Mouse (Mus musculus) myocyte (in vitro differentiated cells): ENCODE measurements around the gene Kcnk1.

Source experiments
- E2F4 ChIP-seq: IDR thresholded peaks from one replicate; pipeline ENCODE4 v1.6.1; 2011; ENCODE audit warnings: mild to moderate bottlenecking, control low read depth, moderate library complexity; ENCODE audit not compliant: insufficient read depth
- MAX ChIP-seq: IDR thresholded peaks from one replicate; pipeline ENCODE4 v1.6.1; 2011; ENCODE audit warnings: low read depth, mild to moderate bottlenecking, control low read depth
- MYOG ChIP-seq, 3 experiments: IDR thresholded peaks; one replicate each; pipeline ENCODE4 v1.6.1; 2011; ENCODE audit warnings: control low read depth in 2 of 3, low read depth in 2 of 3, mild to moderate bottlenecking in 2 of 3; ENCODE audit not compliant: insufficient read length in 2 of 3, control insufficient read depth in 1 of 3, insufficient read depth in 1 of 3
- POLR2A ChIP-seq: IDR thresholded peaks from one replicate; pipeline ENCODE4 v1.6.1; 2011; ENCODE audit warnings: low read depth, mild to moderate bottlenecking, control low read depth, moderate library complexity; ENCODE audit not compliant: insufficient read length
- POLR2AphosphoS2 ChIP-seq: IDR thresholded peaks from one replicate; pipeline ENCODE4 v1.6.1; 2011; ENCODE audit warnings: low read depth, control low read depth; ENCODE audit not compliant: insufficient read length
- SRF ChIP-seq: IDR thresholded peaks from one replicate; pipeline ENCODE4 v1.6.1; 2011; ENCODE audit warnings: low read depth; ENCODE audit not compliant: control insufficient read depth, insufficient read length
- TCF12 ChIP-seq: IDR thresholded peaks from one replicate; pipeline ENCODE4 v1.6.1; 2011; ENCODE audit warnings: mild to moderate bottlenecking, control low read depth; ENCODE audit not compliant: poor library complexity, insufficient read depth, severe bottlenecking
- TCF3 ChIP-seq: IDR thresholded peaks from one replicate; pipeline ENCODE4 v1.6.1; 2011; ENCODE audit warnings: low read depth, control low read depth; ENCODE audit not compliant: insufficient read length
- USF1 ChIP-seq: IDR thresholded peaks from one replicate; pipeline ENCODE4 v1.6.1; 2011; ENCODE audit warnings: low read depth, mild to moderate bottlenecking, control low read depth, moderate library complexity

DNA sequence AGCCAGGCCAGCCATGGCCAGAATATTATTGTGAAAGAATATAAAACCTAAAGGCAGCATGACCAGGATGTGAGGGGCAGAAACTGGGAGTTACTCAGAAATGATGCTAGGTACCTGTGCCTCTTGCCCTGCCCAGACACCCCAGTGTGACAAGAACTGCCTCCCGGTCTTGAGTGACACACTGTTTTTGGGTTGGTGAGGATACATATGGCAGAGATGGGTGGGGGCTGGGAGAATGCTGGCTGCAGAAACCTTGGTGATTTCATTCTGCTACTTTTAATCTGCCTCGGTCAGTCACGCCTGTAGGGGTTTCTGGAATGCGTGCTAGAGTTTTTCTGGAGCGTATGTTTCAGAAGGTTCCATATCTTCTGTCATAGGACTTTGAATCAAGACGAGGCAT, 72.3 kb downstream of the Kcnk1 start:
- TF ChIP-seq POLR2A, result no peak
- no peak for TF ChIP-seq E2F4
- TF ChIP-seq USF1, result no peak
- no peak for TF ChIP-seq MAX
- TF ChIP-seq MYOG (IDR thresholded peaks at IDR 0.05; ENCODE audit: control insufficient read depth in 1 of 3, insufficient read depth in 1 of 3, insufficient read length in 2 of 3, low read depth in 2 of 3), result no peak
- no peak for TF ChIP-seq SRF
- no peak for TF ChIP-seq TCF3
- no peak for TF ChIP-seq POLR2AphosphoS2
- no peak for TF ChIP-seq TCF12
